ENCODE assay signal across 8 mouse cellular contexts in genomic region chr9:31687686-31688397, GRCm38 (mm10).
DNase-seq lines count a peak whose midpoint lies in the region; ATAC-seq and TF ChIP-seq lines count a peak whose summit lies in the region.

No protein-coding gene starts in this region.

- DNase-seq in right cerebral cortex, adult 18-20 months = peak; percentile 9
- DNase-seq in right cerebral cortex, postnatal 14 days = no peak
- DNase-seq in kidney, postnatal 0 days (ENCODE audit: low spot score) = peak; percentile 86
- DNase-seq in yolk sac, embryonic 10.5 days (ENCODE audit: low spot score) = peak; percentile 26
- no peak for DNase-seq in layer of hippocampus, adult 18-20 months (ENCODE audit: low spot score in 2 of 2)
- no peak for DNase-seq in thymus, postnatal 4 days

- H3K27ac ChIP-seq in heart, embryonic 15.5 days = no peak overlapping the region
- peak overlapping the region; percentile 64 for H3K27ac ChIP-seq in kidney, postnatal 0 days
- no peak overlapping the region for H3K27ac ChIP-seq in midbrain, embryonic 13.5 days

- no peak overlapping the region for H3K9ac ChIP-seq in heart, embryonic 15.5 days
- no peak overlapping the region for H3K9ac ChIP-seq in kidney, postnatal 0 days (ENCODE audit: low read depth, low read length)
- no peak overlapping the region for H3K9ac ChIP-seq in midbrain, embryonic 13.5 days (replicated peaks)

- peak overlapping the region; percentile 30 for H3K4me3 ChIP-seq in heart, embryonic 15.5 days
- H3K4me3 ChIP-seq in kidney, postnatal 0 days (replicated peaks; ENCODE audit: low read depth, low read length) = 0 out of 2 replicates have a peak overlapping the region, but pooled peaks have one; percentile 13
- peak overlapping the region; percentile 7; the same call in 1 of the 2 replicates for H3K4me3 ChIP-seq in midbrain, embryonic 13.5 days (replicated peaks)

- H3K9me3 ChIP-seq in heart, embryonic 15.5 days (replicated peaks) = no peaks in the 10 kb centered on the region
- H3K9me3 ChIP-seq in kidney, postnatal 0 days (replicated peaks; ENCODE audit: low read length) = no peaks in the 10 kb centered on the region
- H3K9me3 ChIP-seq in midbrain, embryonic 13.5 days = no peaks in the 10 kb centered on the region

- peaks cover 9% of the 10 kb centered on the region for H3K4me1 ChIP-seq in heart, embryonic 15.5 days (replicated peaks)
- H3K4me1 ChIP-seq in kidney, postnatal 0 days (replicated peaks; ENCODE audit: insufficient read depth, low read length) = peaks cover 29% of the 10 kb centered on the region
- peaks cover 29% of the 10 kb centered on the region for H3K4me1 ChIP-seq in midbrain, embryonic 13.5 days (replicated peaks)

- no peaks in the 10 kb centered on the region for H3K36me3 ChIP-seq in heart, embryonic 15.5 days
- H3K36me3 ChIP-seq in kidney, postnatal 0 days (ENCODE audit: insufficient read depth, low read length) = no peaks in the 10 kb centered on the region
- no peaks in the 10 kb centered on the region for H3K36me3 ChIP-seq in midbrain, embryonic 13.5 days

- WGBS in heart, embryonic 15.5 days = 26% methylated on average over 17 of the region's 17 CpGs
- 11% methylated on average over 17 of the region's 17 CpGs for WGBS in kidney, postnatal 0 days
- 25% methylated on average over 17 of the region's 17 CpGs for WGBS in midbrain, embryonic 13.5 days

- no peak for TF ChIP-seq CTCF in kidney, postnatal 0 days (IDR thresholded peaks at IDR 0.05; ENCODE audit: low read depth)

- H3K27me3 ChIP-seq in heart, embryonic 15.5 days = peaks cover 14% of the 10 kb centered on the region; the same call in 1 of the 2 replicates
- H3K27me3 ChIP-seq in kidney, postnatal 0 days (ENCODE audit: insufficient read depth, low read length) = no peaks in the 10 kb centered on the region
- H3K27me3 ChIP-seq in midbrain, embryonic 13.5 days = peaks cover 4% of the 10 kb centered on the region; the same call in 1 of the 2 replicates

- no peak for ATAC-seq in heart, embryonic 15.5 days (replicated peaks; ENCODE audit: insufficient number of reproducible peaks, insufficient read depth, low FRiP score, low read depth)
- peak; percentile 25; the same call in 1 of the 2 replicates for ATAC-seq in kidney, postnatal 0 days (replicated peaks; ENCODE audit: low FRiP score, low read depth)
- no peak for ATAC-seq in midbrain, embryonic 13.5 days

- H3K4me2 ChIP-seq in heart, embryonic 15.5 days = peak overlapping the region; percentile 56
- H3K4me2 ChIP-seq in kidney, postnatal 0 days (ENCODE audit: low read length) = peak overlapping the region; percentile 50
- peak overlapping the region; percentile 45 for H3K4me2 ChIP-seq in midbrain, embryonic 13.5 days (replicated peaks)

Comparison
In these comparisons a context has a peak if more than half of its experiments do, and no peak if none do; other contexts are left out.
1. DNase-seq: peak in right cerebral cortex, adult 18-20 months (single experiment), kidney, postnatal 0 days (single experiment) and yolk sac, embryonic 10.5 days (single experiment); none in right cerebral cortex, postnatal 14 days (single experiment), layer of hippocampus, adult 18-20 months (0 of 2) and thymus, postnatal 4 days (single experiment).
2. Peak in every context shown above with its lines, with median percentiles within 50 percentile points of each other: H3K4me2 ChIP-seq and H3K4me3 ChIP-seq.